Mouse (Mus musculus): ENCODE results near the gene Tmem109. TPM values are rescaled to one million over a fixed set of nuclear protein-coding genes. Genes with fewer than 3 reads are reported as not detected.

Gene Tmem109
- polyA plus RNA-seq, 1 experiment = 71.8 TPM

DNA sequence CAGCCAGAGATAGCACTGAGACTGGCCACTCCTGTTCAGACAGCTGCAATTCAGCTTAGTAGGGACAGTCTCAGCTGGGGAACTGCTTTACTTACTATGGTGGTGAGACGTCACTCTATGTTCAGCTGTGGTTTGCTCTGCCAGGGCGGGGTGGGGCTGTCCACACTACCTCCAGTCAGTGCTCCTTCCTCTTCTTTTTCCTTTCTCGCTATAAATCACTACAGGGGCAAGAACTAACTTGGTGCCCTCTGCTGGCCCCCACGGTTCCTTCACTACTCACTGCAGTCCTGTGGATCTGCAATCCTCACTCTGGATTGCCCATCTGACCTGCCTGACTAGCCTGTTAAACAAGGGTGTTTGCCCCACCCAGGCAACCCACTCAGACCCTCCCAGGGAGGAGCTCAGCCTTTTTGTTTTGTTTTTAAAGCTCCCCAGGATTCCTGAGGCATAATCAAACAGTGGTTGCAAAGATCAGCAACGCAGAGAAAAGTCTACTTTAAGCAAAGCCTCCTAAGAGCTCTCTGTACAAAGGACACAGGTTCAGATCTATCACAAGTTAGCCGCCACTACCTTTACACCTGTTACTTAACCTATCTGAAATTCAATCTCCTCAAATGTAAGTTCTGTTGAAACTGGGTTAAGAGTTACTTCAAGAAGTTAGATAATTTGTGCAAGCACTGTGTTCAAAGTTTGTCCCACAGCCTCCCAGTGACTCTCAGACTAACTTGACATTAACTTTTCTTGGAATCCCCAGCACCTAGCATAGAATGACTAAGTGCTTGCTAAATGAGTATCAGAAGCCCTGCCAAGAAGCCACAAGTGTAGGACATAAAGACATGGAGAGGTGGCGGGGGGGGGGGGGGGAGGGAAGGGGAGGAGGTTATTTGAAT, 1.5 kb downstream of the Tmem109 start:
- 8% methylated on average over 7 of the region's 7 CpGs for WGBS
- Histone ChIP-seq H3K4me3 (ENCODE audit: control insufficient read depth, insufficient read depth, low read length) (no peak overlapping the region), H3K4me1 (replicated peaks; ENCODE audit: control insufficient read depth, insufficient read depth, low read length) (peaks cover 16% of the 10 kb centered on the region), H3K36me3 (ENCODE audit: control insufficient read depth, insufficient read depth, low read length) (no peaks in the 10 kb centered on the region), H3K27ac (ENCODE audit: control insufficient read depth, insufficient read depth, low read length) (no peak overlapping the region), H3K27me3 (ENCODE audit: control insufficient read depth, insufficient read depth, low read length) (no peaks in the 10 kb centered on the region)
- DNase-seq = peak; percentile 52
- TF ChIP-seq POLR2A (IDR thresholded peaks at IDR 0.05; ENCODE audit: control insufficient read depth, extremely low read depth, insufficient read depth, low read length, poor library complexity) (no peak), CTCF (IDR thresholded peaks at IDR 0.05; ENCODE audit: borderline replicate concordance, control insufficient read depth, extremely low read depth, insufficient read depth, low read length, poor library complexity) (no peak)

DNA sequence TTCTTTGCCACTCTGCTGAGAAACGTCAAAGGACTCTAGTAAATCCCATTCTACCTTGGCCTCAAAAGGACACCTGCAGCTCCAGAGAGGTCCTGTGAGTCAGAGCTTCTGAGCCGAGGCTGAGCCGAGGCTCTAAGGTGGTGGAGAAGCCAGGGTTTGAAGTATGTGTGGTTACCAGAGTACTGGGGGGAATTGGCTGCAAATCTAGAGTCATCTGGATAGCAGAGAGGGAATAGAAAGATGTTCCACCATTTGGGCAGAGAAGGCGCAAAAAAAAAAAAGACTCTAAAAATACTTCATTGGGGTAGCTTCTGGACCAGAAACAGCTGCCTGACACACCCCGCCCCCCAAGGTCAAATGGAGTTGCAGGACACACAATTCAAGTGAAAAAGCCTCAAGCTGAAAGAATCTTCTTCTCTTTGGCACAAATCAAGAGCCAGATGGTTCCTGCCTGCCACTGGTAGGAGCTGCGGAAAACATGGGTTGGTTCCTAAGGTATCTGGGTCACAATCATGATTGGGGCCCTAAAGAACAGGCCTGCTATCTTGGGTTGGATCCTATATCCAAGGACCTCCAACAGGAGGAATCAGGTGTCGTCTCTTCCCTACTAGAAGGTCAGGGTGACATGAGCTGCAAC, 3.5 kb downstream of the Tmem109 start:
- TF ChIP-seq POLR2A (IDR thresholded peaks at IDR 0.05; ENCODE audit: control insufficient read depth, extremely low read depth, insufficient read depth, low read length, poor library complexity) (no peak), CTCF (IDR thresholded peaks at IDR 0.05; ENCODE audit: borderline replicate concordance, control insufficient read depth, extremely low read depth, insufficient read depth, low read length, poor library complexity) (no peak)
- Histone ChIP-seq H3K27ac (ENCODE audit: control insufficient read depth, insufficient read depth, low read length) (no peak overlapping the region), H3K36me3 (ENCODE audit: control insufficient read depth, insufficient read depth, low read length) (peaks cover 3% of the 10 kb centered on the region; the same call in 1 of the 2 replicates), H3K4me1 (replicated peaks; ENCODE audit: control insufficient read depth, insufficient read depth, low read length) (peaks cover 16% of the 10 kb centered on the region), H3K27me3 (ENCODE audit: control insufficient read depth, insufficient read depth, low read length) (no peaks in the 10 kb centered on the region), H3K4me3 (ENCODE audit: control insufficient read depth, insufficient read depth, low read length) (no peak overlapping the region)
- DNase-seq = no peak
- WGBS = 92% methylated on average over 7 of the region's 7 CpGs

DNA sequence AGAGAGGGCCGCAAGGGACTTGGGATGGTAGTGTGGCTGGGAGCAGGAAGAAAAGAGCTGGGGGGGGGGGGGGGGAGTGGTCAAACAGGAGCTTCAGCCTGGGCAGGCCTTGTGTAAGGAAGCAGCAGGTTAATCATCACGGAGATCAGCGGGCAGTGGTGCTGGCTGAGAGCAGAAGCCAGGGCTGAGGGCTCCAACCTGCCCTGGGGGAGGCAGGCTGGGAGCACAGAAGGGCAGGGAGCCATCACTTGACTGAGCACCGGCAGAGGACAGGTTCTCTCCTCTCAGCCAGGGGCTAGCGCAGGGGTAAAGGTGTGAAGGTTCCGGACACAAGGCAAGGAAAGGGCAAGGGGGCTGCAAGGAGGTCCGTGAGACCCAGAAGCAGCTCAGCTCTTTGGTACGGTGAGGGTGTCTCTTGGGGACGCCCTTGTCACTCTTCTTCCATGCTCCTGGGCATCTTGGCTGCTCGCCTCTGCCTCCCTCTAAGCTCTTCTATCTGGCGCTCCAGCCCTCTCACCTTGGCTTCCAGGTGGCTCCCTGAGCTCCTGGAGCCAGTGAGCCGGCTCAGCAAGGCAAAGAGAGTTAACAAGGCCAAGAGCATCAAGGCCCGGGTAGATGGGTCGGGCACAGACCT, 10.4 kb downstream of the Tmem109 start:
- H3K27me3 ChIP-seq (ENCODE audit: control insufficient read depth, insufficient read depth, low read length) = peaks cover 4% of the 10 kb centered on the region; the same call in 1 of the 2 replicates
- no peak for DNase-seq
- WGBS = 94% methylated on average over 14 of the region's 14 CpGs

DNA sequence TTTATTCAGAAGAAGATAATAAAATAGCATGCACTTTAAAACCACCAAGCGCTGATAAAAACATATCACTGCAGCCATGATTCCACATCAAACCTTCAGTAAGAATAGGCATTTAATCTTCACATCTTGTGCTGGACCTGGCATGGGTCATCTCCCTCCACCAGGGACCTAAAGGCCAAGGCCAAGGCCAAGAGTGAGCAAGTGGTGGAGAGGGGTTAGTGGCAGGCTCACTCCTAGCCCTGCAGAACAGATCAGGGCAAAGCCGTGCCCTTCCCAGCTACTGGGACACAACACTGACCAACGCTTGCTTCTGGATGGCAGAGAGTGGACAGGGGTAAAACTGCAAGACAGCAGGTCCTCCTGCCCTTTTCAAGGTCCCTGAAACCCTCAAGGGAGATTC, 11.1 kb downstream of the Tmem109 start:
- H3K36me3 ChIP-seq (ENCODE audit: control insufficient read depth, insufficient read depth, low read length) = peaks cover 8% of the 10 kb centered on the region; the same call in 1 of the 2 replicates
- H3K4me3 ChIP-seq (ENCODE audit: control insufficient read depth, insufficient read depth, low read length) = no peak overlapping the region
- H3K27me3 ChIP-seq (ENCODE audit: control insufficient read depth, insufficient read depth, low read length) = peaks cover 4% of the 10 kb centered on the region; the same call in 1 of the 2 replicates
- no peak for DNase-seq
- no peak for TF ChIP-seq CTCF (IDR thresholded peaks at IDR 0.05; ENCODE audit: borderline replicate concordance, control insufficient read depth, extremely low read depth, insufficient read depth, low read length, poor library complexity)
- no peak for TF ChIP-seq POLR2A (IDR thresholded peaks at IDR 0.05; ENCODE audit: control insufficient read depth, extremely low read depth, insufficient read depth, low read length, poor library complexity)
- peaks cover 9% of the 10 kb centered on the region; the same call in 1 of the 2 replicates for H3K4me1 ChIP-seq (replicated peaks; ENCODE audit: control insufficient read depth, insufficient read depth, low read length)
- 100% methylated on average over 3 of the region's 3 CpGs for WGBS
- no peak overlapping the region for H3K27ac ChIP-seq (ENCODE audit: control insufficient read depth, insufficient read depth, low read length)

More for the DNA sequence above, 10.4 kb downstream of the Tmem109 start:
- Histone ChIP-seq H3K4me3 (ENCODE audit: control insufficient read depth, insufficient read depth, low read length) (no peak overlapping the region), H3K36me3 (ENCODE audit: control insufficient read depth, insufficient read depth, low read length) (peaks cover 8% of the 10 kb centered on the region; the same call in 1 of the 2 replicates), H3K27ac (ENCODE audit: control insufficient read depth, insufficient read depth, low read length) (no peak overlapping the region), H3K4me1 (replicated peaks; ENCODE audit: control insufficient read depth, insufficient read depth, low read length) (peaks cover 9% of the 10 kb centered on the region; the same call in 1 of the 2 replicates)
- TF ChIP-seq CTCF (IDR thresholded peaks at IDR 0.05; ENCODE audit: borderline replicate concordance, control insufficient read depth, extremely low read depth, insufficient read depth, low read length, poor library complexity) (no peak), POLR2A (IDR thresholded peaks at IDR 0.05; ENCODE audit: control insufficient read depth, extremely low read depth, insufficient read depth, low read length, poor library complexity) (no peak)

DNA sequence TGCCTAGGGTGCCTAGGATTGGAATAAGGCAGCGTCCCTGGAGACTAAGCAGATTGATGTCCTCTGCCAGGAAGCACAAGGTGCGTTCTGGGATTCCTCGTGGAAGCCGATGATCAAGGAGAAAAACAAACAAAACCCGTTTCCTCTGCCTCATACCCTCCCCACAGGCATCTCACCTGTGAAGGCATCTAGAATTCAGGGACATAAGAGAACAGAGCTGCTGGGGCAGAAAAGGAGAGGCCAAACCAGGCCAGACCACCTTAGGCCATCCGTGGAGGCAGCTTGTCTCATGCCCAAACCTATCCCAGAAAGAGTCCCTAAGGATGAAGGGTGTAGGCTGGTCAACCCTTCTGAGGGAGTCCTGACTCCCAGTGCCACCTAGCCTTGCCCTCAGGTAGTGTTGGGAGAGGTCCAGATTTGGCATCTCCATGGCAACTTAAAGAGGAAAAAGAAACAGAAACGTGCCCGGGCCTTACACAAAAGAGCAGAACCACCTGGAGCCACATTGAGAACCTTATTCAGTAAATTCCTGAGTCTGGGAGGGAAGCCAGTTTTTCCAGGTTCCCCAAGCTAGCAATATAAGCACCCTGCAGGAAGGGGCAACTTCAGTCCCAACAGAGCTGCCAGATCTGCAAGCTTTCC, 11.8 kb downstream of the Tmem109 start, which contains the start of gene Tmem132a:
TSS of gene Tmem132a (minus strand) at position 55 of the 642 bp plus-strand sequence.
- WGBS = 26% methylated on average over 8 of the region's 8 CpGs
- Histone ChIP-seq H3K27ac (ENCODE audit: control insufficient read depth, insufficient read depth, low read length) (no peak within 1 kb of the TSS), H3K36me3 (ENCODE audit: control insufficient read depth, insufficient read depth, low read length) (peaks cover 8% of the 10 kb centered on the region; the same call in 1 of the 2 replicates)

More for the DNA sequence above, 11.8 kb downstream of the Tmem109 start, which contains the start of gene Tmem132a:
- Histone ChIP-seq H3K4me1 (replicated peaks; ENCODE audit: control insufficient read depth, insufficient read depth, low read length) (peaks cover 9% of the 10 kb centered on the region; the same call in 1 of the 2 replicates), H3K4me3 (ENCODE audit: control insufficient read depth, insufficient read depth, low read length) (peak within 1 kb of the TSS; percentile 44), H3K27me3 (ENCODE audit: control insufficient read depth, insufficient read depth, low read length) (peaks cover 4% of the 10 kb centered on the region; the same call in 1 of the 2 replicates)
- no peak for DNase-seq
- TF ChIP-seq CTCF (IDR thresholded peaks at IDR 0.05; ENCODE audit: borderline replicate concordance, control insufficient read depth, extremely low read depth, insufficient read depth, low read length, poor library complexity) (no peak), POLR2A (IDR thresholded peaks at IDR 0.05; ENCODE audit: control insufficient read depth, extremely low read depth, insufficient read depth, low read length, poor library complexity) (no peak)
